Mouse (Mus musculus): Measurements from ENCODE around the gene Scd2.

GRCm38 (mm10) chr19:44263581-44263980 lies 29.9 kb upstream of the Scd2 start:
- TF ChIP-seq CTCF (IDR thresholded peaks at IDR 0.05; ENCODE audit: low read depth, low read length): no peak
- no peak for TF ChIP-seq TAL1 (conservative IDR thresholded peaks at IDR 0.05; ENCODE audit: low read depth, low read length)
